Mouse (Mus musculus): ENCODE measurements around the gene Ccdc177. TPM values are rescaled to one million over a fixed set of nuclear protein-coding genes. Genes with fewer than 3 reads are reported as not detected.
"Not testable (repeated sequence)": the region's sequence is repeated elsewhere in the genome, so short reads cannot be mapped to it uniquely, and the experiment has no call there.

Ccdc177 gene
- polyA plus RNA-seq, 1 experiment = not detected

DNA sequence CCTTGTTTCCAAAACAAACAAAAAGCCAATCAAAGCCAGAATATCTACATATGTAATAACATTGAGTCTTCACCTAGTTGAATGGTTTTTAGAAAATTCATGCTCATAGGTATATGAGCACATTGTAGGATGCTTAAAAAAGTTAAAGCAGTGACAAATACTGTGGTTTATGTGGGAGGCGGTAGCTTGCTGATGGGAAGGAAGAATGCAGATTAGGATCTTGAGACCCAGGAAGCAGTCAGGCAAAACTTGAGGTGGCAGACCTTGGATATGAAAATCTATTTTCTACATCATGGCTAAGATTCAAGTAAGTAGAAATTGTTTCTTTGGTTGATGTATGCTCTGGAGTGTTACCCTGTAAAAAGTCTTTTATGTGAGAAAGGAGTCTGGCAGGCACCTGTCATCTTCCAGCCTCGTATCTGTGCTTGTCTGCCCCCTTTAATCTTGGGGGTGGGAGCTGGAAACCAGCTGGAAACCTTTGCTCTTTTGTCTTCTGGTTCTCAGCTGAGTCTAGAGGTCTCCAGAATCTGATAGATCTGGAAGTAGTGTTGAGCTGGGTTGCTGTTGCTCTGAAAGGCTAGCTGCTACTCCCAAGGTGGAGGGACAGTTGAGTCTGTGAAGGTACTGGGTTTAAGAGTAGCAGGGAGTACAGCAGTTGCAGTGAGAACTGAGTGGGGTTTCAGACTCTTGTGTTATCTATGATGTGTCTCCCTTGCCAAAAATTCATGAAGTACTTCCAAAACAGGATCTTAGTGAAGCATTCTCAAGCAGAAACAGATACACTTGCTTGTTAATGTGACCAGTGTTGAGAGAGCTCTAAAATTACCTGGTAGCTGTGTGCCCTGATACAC is 34.7 kb upstream of the Ccdc177 start:
- Histone ChIP-seq H3K27ac (ENCODE audit: control insufficient read depth, insufficient read depth, low read depth, low read length, poor library complexity) (no peak overlapping the region), H3K4me1 (ENCODE audit: control insufficient read depth, insufficient read depth, low read length) (peaks cover 3% of the 10 kb centered on the region), H3K4me3 (replicated peaks; ENCODE audit: control insufficient read depth, low read depth, low read length) (no peak overlapping the region)
- TF ChIP-seq POLR2A (IDR thresholded peaks at IDR 0.05; ENCODE audit: borderline replicate concordance, control insufficient read depth, low read depth, low read length) = no peak
- no peak for TF ChIP-seq CTCF (IDR thresholded peaks at IDR 0.05; ENCODE audit: control insufficient read depth, insufficient read depth, low read length)
- 40% methylated on average over 2 of the region's 2 CpGs for WGBS

DNA sequence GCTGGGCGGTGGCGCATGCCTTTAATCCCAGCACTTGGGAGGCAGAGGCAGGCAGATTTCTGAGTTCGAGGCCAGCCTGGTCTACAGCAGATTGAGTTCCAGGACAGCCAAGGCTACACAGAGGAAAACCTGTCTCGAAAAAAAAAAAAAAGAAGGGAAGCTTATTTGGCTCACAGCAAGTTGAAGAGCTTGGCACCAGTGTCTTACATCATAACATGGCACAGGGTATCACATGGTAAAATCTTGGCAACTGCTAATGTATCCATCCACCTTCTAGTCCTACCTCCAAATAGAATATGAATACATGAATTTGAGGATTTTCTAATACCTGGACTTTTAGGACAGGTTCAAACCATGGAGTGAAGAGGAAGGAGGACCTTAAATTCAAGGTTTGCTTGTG is 34.0 kb upstream of the Ccdc177 start:
- Histone ChIP-seq H3K27ac (ENCODE audit: control insufficient read depth, insufficient read depth, low read depth, low read length, poor library complexity) (no peak overlapping the region), H3K4me1 (ENCODE audit: control insufficient read depth, insufficient read depth, low read length) (peaks cover 1% of the 10 kb centered on the region), H3K4me3 (replicated peaks; ENCODE audit: control insufficient read depth, low read depth, low read length) (no peak overlapping the region)
- 80% methylated on average over 4 of the region's 4 CpGs for WGBS
- TF ChIP-seq POLR2A (IDR thresholded peaks at IDR 0.05; ENCODE audit: borderline replicate concordance, control insufficient read depth, low read depth, low read length) = no peak
- TF ChIP-seq CTCF (IDR thresholded peaks at IDR 0.05; ENCODE audit: control insufficient read depth, insufficient read depth, low read length) = no peak

DNA sequence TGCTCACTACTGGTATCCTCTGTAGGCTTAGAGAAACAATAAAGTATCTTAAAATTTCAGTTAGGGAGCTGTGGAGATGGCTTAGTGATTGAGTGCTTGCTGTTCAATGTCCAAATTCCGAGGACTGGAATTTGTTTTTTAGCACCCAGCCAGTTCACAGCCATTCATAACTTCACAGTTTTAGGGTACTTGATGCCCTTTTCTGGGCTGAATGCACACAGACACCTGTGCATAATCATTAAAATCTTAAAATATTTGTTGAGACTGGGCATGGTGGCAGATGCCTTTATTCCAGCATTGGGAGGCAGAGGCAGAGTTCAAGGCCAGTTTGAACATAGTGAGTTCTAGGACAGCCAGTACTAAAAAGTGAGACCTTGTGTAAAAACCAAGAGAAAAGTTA is 33.0 kb upstream of the Ccdc177 start:
- Histone ChIP-seq H3K27ac (ENCODE audit: control insufficient read depth, insufficient read depth, low read depth, low read length, poor library complexity) (no peak overlapping the region), H3K4me1 (ENCODE audit: control insufficient read depth, insufficient read depth, low read length) (peaks cover 1% of the 10 kb centered on the region), H3K4me3 (replicated peaks; ENCODE audit: control insufficient read depth, low read depth, low read length) (no peak overlapping the region)
- 68% methylated on average over 1 of the region's 1 CpGs for WGBS
- no peak for TF ChIP-seq POLR2A (IDR thresholded peaks at IDR 0.05; ENCODE audit: borderline replicate concordance, control insufficient read depth, low read depth, low read length)
- no peak for TF ChIP-seq CTCF (IDR thresholded peaks at IDR 0.05; ENCODE audit: control insufficient read depth, insufficient read depth, low read length)

DNA sequence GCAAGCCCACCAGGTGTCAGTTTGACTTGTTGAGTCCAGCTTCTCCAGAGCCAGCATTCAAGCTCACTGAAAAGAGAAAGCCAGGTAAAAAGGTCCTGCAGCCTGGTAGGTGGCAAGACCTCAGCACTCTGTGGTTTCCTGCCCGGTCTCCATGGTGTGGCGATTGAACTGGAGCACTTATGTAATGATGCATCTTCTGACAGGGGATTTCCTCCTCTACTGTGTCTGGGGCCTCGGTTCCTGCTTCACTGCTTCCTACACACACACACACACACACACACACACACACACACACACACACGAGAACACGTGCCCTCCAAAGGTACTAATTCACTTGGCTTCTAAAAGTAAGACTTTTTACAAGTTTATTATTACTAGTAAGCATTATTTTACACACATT is 32.4 kb upstream of the Ccdc177 start:
- WGBS = 4% methylated on average over 5 of the region's 5 CpGs
- peak overlapping the region; percentile 14 for H3K4me3 ChIP-seq (replicated peaks; ENCODE audit: control insufficient read depth, low read depth, low read length)
- H3K4me1 ChIP-seq (ENCODE audit: control insufficient read depth, insufficient read depth, low read length) = peaks cover 1% of the 10 kb centered on the region
- TF ChIP-seq CTCF (IDR thresholded peaks at IDR 0.05; ENCODE audit: control insufficient read depth, insufficient read depth, low read length) (no peak), POLR2A (IDR thresholded peaks at IDR 0.05; ENCODE audit: borderline replicate concordance, control insufficient read depth, low read depth, low read length) (no peak)
- H3K27ac ChIP-seq (ENCODE audit: control insufficient read depth, insufficient read depth, low read depth, low read length, poor library complexity) = peak overlapping the region; percentile 36; the same call in 1 of the 2 replicates

DNA sequence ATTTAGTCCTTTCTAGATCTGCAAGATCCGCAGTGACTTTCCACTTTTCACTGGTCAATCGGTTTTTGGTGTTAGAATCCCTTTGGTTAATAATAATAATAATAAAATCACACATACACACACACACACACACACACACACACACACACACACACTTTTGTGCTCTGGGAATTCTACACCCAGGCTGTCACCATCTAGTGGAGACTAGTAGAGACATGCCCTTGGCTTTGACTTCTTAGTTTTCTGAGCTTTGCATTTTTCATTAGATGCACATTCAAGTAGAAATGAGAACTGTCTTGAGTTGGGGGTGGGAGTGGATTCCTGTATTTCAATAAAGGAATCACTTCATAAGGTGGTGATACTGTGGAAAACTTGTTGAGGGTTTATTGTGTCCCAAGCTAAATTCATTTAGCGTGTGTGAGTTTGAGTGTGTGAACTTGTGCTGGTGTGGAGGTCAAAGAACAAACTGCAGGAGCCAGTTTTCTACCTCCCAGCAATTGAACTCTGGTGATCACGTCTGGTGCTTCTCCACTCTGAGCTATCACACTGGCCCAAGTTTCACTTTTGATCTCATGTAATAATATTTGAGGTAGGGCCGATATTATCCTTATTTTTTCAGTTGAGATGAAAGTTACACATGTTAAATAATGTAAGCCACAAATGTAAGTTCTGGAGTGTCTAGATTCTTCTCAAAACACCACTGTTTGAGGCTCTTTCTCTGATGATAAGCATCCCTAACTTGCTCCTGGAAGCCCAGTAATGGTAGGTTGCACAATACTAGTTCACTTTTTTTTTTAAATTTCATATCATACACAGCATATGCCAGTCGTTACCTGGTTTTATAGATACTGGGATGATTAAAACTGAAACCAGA is 31.3 kb upstream of the Ccdc177 start:
- no peak for TF ChIP-seq CTCF (IDR thresholded peaks at IDR 0.05; ENCODE audit: control insufficient read depth, insufficient read depth, low read length)
- TF ChIP-seq POLR2A (IDR thresholded peaks at IDR 0.05; ENCODE audit: borderline replicate concordance, control insufficient read depth, low read depth, low read length) = no peak
- 5% methylated on average over 6 of the region's 6 CpGs for WGBS
- Histone ChIP-seq H3K27ac (ENCODE audit: control insufficient read depth, insufficient read depth, low read depth, low read length, poor library complexity) (peak overlapping the region; percentile 100), H3K4me3 (replicated peaks; ENCODE audit: control insufficient read depth, low read depth, low read length) (peak overlapping the region; percentile 96), H3K4me1 (ENCODE audit: control insufficient read depth, insufficient read depth, low read length) (peaks cover 1% of the 10 kb centered on the region)

DNA sequence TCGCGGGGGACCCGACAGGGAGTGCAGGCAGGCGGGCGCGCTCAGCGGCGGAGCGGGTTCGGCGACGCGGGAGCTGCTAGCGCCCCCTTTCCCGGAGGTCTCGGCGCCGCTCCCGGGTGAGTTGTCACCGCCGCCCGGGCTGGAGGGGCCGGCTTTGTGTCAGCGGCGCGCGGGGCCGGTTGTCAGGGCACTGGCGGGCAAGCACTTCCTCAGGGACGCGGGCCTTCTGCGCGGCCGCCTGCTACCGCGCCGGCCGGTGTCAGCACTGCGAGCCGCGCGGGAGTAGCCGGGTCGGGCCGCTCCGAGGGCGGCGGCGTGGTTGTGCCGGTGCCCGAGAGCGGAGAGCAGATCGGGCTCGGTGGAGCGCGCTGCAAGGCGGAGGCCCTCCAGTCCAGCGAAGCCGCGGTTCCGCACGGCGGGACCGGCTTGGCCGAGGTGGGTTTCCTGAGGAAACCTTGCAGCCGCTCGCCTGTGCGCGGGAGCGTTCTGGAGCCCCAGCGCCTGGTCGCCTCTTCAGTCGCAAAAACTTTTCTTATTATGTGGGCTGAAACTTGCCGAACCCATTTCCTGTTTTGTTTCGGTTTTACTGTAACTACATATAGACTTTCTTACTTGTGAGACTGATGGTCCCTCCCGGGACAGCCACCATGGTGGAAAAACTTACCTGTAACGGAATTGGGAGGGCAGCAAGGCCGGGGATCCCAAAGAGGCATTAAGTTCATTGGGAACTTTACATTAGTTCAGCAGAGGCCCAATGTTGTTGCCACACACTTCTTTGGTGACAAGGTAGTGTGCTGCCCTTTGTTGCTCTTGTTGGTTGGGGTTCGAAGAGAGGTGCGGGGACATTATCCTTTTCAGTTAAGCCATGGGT is 30.4 kb upstream of the Ccdc177 start:
- peak; percentile 44; the same call in 1 of the 2 replicates for TF ChIP-seq POLR2A (IDR thresholded peaks at IDR 0.05; ENCODE audit: borderline replicate concordance, control insufficient read depth, low read depth, low read length)
- no peak for TF ChIP-seq CTCF (IDR thresholded peaks at IDR 0.05; ENCODE audit: control insufficient read depth, insufficient read depth, low read length)

DNA sequence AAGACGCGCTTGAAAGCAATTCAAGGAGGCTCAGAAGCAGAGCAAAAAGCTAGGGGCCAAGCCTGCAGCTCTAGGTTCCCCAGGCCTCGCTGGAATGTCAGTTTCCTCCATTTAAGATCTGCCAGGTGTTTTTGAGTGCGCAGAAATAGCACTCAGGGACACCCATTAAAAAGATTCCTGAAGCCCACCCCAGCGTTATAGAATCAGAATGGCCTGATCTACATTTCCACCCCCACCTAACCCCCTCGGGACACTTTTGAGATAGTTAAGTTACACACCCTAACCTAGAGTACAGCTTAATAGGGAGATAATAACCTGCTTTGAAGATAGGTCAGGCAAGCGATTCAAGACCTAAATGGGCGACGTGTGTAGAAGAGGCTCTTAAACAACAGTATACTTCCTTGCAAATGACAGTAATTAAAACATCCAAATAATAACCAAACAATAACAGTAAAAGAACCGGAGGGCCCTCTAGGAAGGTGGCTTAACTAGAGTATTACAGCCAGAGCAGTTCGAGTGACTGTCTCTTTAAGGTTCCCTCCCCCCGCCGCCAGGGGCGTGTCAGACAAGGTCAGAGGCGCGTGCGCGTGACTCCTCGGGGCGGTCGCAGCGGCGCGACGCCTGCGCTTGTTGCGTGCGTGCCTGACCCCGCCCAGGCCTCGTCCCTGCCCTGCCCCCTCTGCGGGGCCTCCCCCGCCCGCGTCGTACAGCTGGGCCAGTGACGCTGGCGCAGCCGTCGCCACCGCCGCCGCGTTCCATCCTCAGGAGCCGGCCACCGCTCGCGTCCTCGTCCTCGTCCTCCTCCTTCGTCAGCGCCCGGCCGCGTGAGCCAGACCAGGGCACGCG is 29.6 kb upstream of the Ccdc177 start, which contains the start of gene Susd6:
Gene Susd6, plus strand, starts transcription at position 662 of the 846 bp plus-strand sequence.
- whole genome bisulfite sequencing = 7% methylated on average over 56 of the region's 56 CpGs
- peak within 1 kb of the TSS; percentile 100 for H3K27ac ChIP-seq (ENCODE audit: control insufficient read depth, insufficient read depth, low read depth, low read length, poor library complexity)
- TF ChIP-seq CTCF (IDR thresholded peaks at IDR 0.05; ENCODE audit: control insufficient read depth, insufficient read depth, low read length) = peak; percentile 31; the same call in 1 of the 2 replicates
- peak; percentile 99 for TF ChIP-seq POLR2A (IDR thresholded peaks at IDR 0.05; ENCODE audit: borderline replicate concordance, control insufficient read depth, low read depth, low read length)
- peaks cover 1% of the 10 kb centered on the region for H3K4me1 ChIP-seq (ENCODE audit: control insufficient read depth, insufficient read depth, low read length)
- H3K4me3 ChIP-seq (replicated peaks; ENCODE audit: control insufficient read depth, low read depth, low read length) = peak within 1 kb of the TSS; percentile 96

More for the DNA sequence above, 30.4 kb upstream of the Ccdc177 start:
- peaks cover 1% of the 10 kb centered on the region for H3K4me1 ChIP-seq (ENCODE audit: control insufficient read depth, insufficient read depth, low read length)
- peak overlapping the region; percentile 96 for H3K4me3 ChIP-seq (replicated peaks; ENCODE audit: control insufficient read depth, low read depth, low read length)
- peak overlapping the region; percentile 100 for H3K27ac ChIP-seq (ENCODE audit: control insufficient read depth, insufficient read depth, low read depth, low read length, poor library complexity)
- WGBS = under 1% methylated on average over 80 of the region's 80 CpGs

DNA sequence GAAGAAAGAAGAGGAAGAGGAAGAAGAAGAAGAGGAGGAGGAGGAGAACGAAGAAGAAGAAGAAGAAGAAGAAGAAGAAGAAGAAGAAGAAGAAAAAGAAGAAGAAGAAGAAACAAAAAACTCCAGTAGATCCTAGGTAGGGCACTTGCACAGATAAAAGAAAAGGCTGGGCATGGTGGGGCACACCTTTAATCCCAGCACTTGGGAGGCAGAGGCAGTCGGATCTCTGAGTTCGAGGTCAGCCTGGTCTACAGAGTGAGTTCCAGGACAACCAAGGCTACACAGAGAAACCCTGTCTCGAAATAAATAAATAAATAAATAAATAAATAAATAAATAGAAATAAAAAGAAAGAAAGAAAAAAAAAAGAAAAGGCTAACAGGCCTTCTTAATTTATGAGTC is 28.8 kb upstream of the Ccdc177 start:
- H3K4me1 ChIP-seq (ENCODE audit: control insufficient read depth, insufficient read depth, low read length); H3K27ac ChIP-seq (ENCODE audit: control insufficient read depth, insufficient read depth, low read depth, low read length, poor library complexity); H3K4me3 ChIP-seq (replicated peaks; ENCODE audit: control insufficient read depth, low read depth, low read length): not testable (repeated sequence)
- 72% methylated on average over 4 of the region's 4 CpGs for WGBS
